Mouse (Mus musculus): ENCODE results near the gene Psg20. TPM values are rescaled to one million over a fixed set of nuclear protein-coding genes. Genes with fewer than 3 reads are reported as not detected.
"Not testable (repeated sequence)": the region's sequence is repeated elsewhere in the genome, so short reads cannot be mapped to it uniquely, and the experiment has no call there.

Psg20 gene
- polyA plus RNA-seq, 1 experiment from 2014 or later, result not detected

- no peaks in the 10 kb centered on the region for H3K4me1 ChIP-seq (ENCODE audit: control insufficient read depth, insufficient read depth, low read length)
- H3K4me3 ChIP-seq (ENCODE audit: low read depth, low read length), result no peak overlapping the region
- DNase-seq (ENCODE audit: low spot score, missing footprints) (peak; percentile 72), ATAC-seq (ENCODE audit: low FRiP score) (no peak)
- H3K9me3 ChIP-seq (ENCODE audit: control insufficient read depth, low read length), result no peaks in the 10 kb centered on the region
- H3K9ac ChIP-seq (ENCODE audit: low read length), result no peak overlapping the region
- no peaks in the 10 kb centered on the region for H3K27me3 ChIP-seq (ENCODE audit: control insufficient read depth, insufficient read depth, low read length)
- no peak overlapping the region for H3K27ac ChIP-seq (ENCODE audit: low read depth, low read length)
- no peak overlapping the region for H3K4me2 ChIP-seq
- H3K36me3 ChIP-seq (ENCODE audit: control insufficient read depth, insufficient read depth, low read length), result no peaks in the 10 kb centered on the region
Measured at GRCm38 (mm10) chr7:18685586-18685985, 399 bp downstream of the Psg20 start.

GRCm38 (mm10) chr7:18679772-18680171 lies 6.2 kb downstream of the Psg20 start:
- Histone ChIP-seq H3K4me3 (ENCODE audit: low read depth, low read length) (no peak overlapping the region), H3K9ac (ENCODE audit: low read length) (no peak overlapping the region), H3K27ac (ENCODE audit: low read depth, low read length) (no peak overlapping the region), H3K4me2 (no peak overlapping the region), H3K27me3 (ENCODE audit: control insufficient read depth, insufficient read depth, low read length) (no peaks in the 10 kb centered on the region), H3K36me3 (ENCODE audit: control insufficient read depth, insufficient read depth, low read length) (no peaks in the 10 kb centered on the region), H3K4me1 (ENCODE audit: control insufficient read depth, insufficient read depth, low read length) (no peaks in the 10 kb centered on the region), H3K9me3 (ENCODE audit: control insufficient read depth, low read length) (no peaks in the 10 kb centered on the region; the same call in 1 of the 2 replicates)
- DNase-seq (ENCODE audit: low spot score, missing footprints), result peak; percentile 86
- WGBS, result 53% methylated on average over 2 of the region's 2 CpGs
- peak; percentile 48; the same call in 1 of the 2 replicates for ATAC-seq (ENCODE audit: low FRiP score)

- not testable (repeated sequence) for DNase-seq (ENCODE audit: low spot score, missing footprints); H3K4me3 ChIP-seq (ENCODE audit: low read depth, low read length); H3K9me3 ChIP-seq (ENCODE audit: control insufficient read depth, low read length); H3K27me3 ChIP-seq (ENCODE audit: control insufficient read depth, insufficient read depth, low read length); ATAC-seq (ENCODE audit: low FRiP score); H3K4me2 ChIP-seq; H3K36me3 ChIP-seq (ENCODE audit: control insufficient read depth, insufficient read depth, low read length); H3K4me1 ChIP-seq (ENCODE audit: control insufficient read depth, insufficient read depth, low read length); H3K27ac ChIP-seq (ENCODE audit: low read depth, low read length); H3K9ac ChIP-seq (ENCODE audit: low read length)
- 60% methylated on average over 1 of the region's 2 CpGs for WGBS
Measured at GRCm38 (mm10) chr7:18656625-18657024, 29.4 kb downstream of the Psg20 start, which contains the start of gene Psg21. Gene Psg21 (minus strand): TSS chr7:18656725.

GRCm38 (mm10) chr7:18626921-18627320 lies 59.1 kb downstream of the Psg20 start:
- H3K4me3 ChIP-seq (ENCODE audit: low read depth, low read length); ATAC-seq (ENCODE audit: low FRiP score); H3K36me3 ChIP-seq (ENCODE audit: control insufficient read depth, insufficient read depth, low read length); H3K9ac ChIP-seq (ENCODE audit: low read length); H3K27me3 ChIP-seq (ENCODE audit: control insufficient read depth, insufficient read depth, low read length); DNase-seq (ENCODE audit: low spot score, missing footprints); H3K27ac ChIP-seq (ENCODE audit: low read depth, low read length); H3K9me3 ChIP-seq (ENCODE audit: control insufficient read depth, low read length); H3K4me2 ChIP-seq; H3K4me1 ChIP-seq (ENCODE audit: control insufficient read depth, insufficient read depth, low read length): not testable (repeated sequence)
- WGBS, result 81% methylated on average over 8 of the region's 8 CpGs

Other genes starting within 250 kb of the Psg20 start
- not detected in 2 replicates for gene Psg26, start 202.0 kb downstream of the Psg20 start, polyA plus RNA-seq (2014; fragmentation: Nextera tagmentation; extraction: Ambion mirVana)
- gene Psg25, start 153.9 kb downstream of the Psg20 start, polyA plus RNA-seq (2014; fragmentation: Nextera tagmentation; extraction: Ambion mirVana), result not detected in 2 replicates
- gene Psg27, start 118.9 kb downstream of the Psg20 start, polyA plus RNA-seq (2014; fragmentation: Nextera tagmentation; extraction: Ambion mirVana), result not detected in 2 replicates
- gene Psg23, start 69.7 kb downstream of the Psg20 start, polyA plus RNA-seq (2014; fragmentation: Nextera tagmentation; extraction: Ambion mirVana), result not detected in 2 replicates
- not detected in 2 replicates for gene Psg21, start 29.5 kb downstream of the Psg20 start, polyA plus RNA-seq (2014; fragmentation: Nextera tagmentation; extraction: Ambion mirVana)
- gene Psg22, start 31.9 kb upstream of the Psg20 start, polyA plus RNA-seq (2014; fragmentation: Nextera tagmentation; extraction: Ambion mirVana), result not detected in 2 replicates
- not detected in 2 replicates for gene Psg19, start 112.3 kb upstream of the Psg20 start, polyA plus RNA-seq (2014; fragmentation: Nextera tagmentation; extraction: Ambion mirVana)
- 0.10 TPM in 1 of 2 replicates, not detected in the other for gene Psg17, start 135.4 kb upstream of the Psg20 start, polyA plus RNA-seq (2014; fragmentation: Nextera tagmentation; extraction: Ambion mirVana)
- 0.15 and 0.20 TPM in 2 replicates for gene Mill2, start 153.8 kb upstream of the Psg20 start, polyA plus RNA-seq (2014; fragmentation: Nextera tagmentation; extraction: Ambion mirVana)
- 2.3 and 2.7 TPM in 2 replicates for gene Pglyrp1, start 185.1 kb upstream of the Psg20 start, polyA plus RNA-seq (2014; fragmentation: Nextera tagmentation; extraction: Ambion mirVana)
- gene Ccdc61, start 224.2 kb upstream of the Psg20 start, polyA plus RNA-seq (2014; fragmentation: Nextera tagmentation; extraction: Ambion mirVana), result 23.0 and 28.3 TPM in 2 replicates
- 9.1 and 9.8 TPM in 2 replicates for gene Nova2, start 239.7 kb upstream of the Psg20 start, polyA plus RNA-seq (2014; fragmentation: Nextera tagmentation; extraction: Ambion mirVana)

Data from midbrain, embryonic 11.5 days (tissue).